Comparison of ENCODE assay signal across 11 mouse cellular contexts in genomic region chr9:27193592-27194080, GRCm38 (mm10). TPM values are rescaled to one million over a fixed set of nuclear protein-coding genes. Genes with fewer than 3 reads are reported as not detected.
DNase-seq lines count a peak whose midpoint lies in the region; ATAC-seq lines count a peak whose summit lies in the region.
"Had no signal": no experiment of that assay in that cellular context is flagged by ENCODE, and none has a peak within 500 bp of the region (broad histone marks: within the 10 kb centered on the region; RNA-seq: fewer than 3 reads in every experiment).

No protein-coding gene starts in this region.

- H3K4me3 ChIP-seq in forebrain, embryonic 14.5 days (ENCODE audit: low read depth, low read length) = no peak overlapping the region
- no peak overlapping the region for H3K4me3 ChIP-seq in liver, embryonic 11.5 days (ENCODE audit: low read depth, low read length)

- WGBS in forebrain, embryonic 14.5 days = 49% methylated on average over 6 of the region's 6 CpGs
- WGBS in liver, embryonic 11.5 days = 64% methylated on average over 5 of the region's 6 CpGs

- DNase-seq in gastrocnemius, postnatal 14 days = peak; percentile 19
- DNase-seq in gastrocnemius, postnatal 25 days = no peak
- peak; percentile 31 for DNase-seq in MN1 (ENCODE audit: low spot score)
- DNase-seq in forebrain, embryonic 14.5 days (ENCODE audit: low spot score) = peak; percentile 71
- DNase-seq in left cerebral cortex, postnatal 10 days (ENCODE audit: extremely low spot score in 1 of 2, low spot score in 2 of 2) = peak; percentile 53 to 62
- DNase-seq in liver, embryonic 11.5 days (ENCODE audit: low spot score) = no peak
- no peak for DNase-seq in thymus, postnatal 4 days
- no peak for DNase-seq in embryo, embryonic 11 days
- DNase-seq: gastrocnemius, postnatal 36 days had no signal

- intact Hi-C loops in gastrocnemius, postnatal 14 days (cut with DNase I; ENCODE audit: low total_unique reads) = no loop called here
- intact Hi-C loops in left cerebral cortex, postnatal 10 days (cut with DNase I) = loop anchor here (5.0 kb wide), 1 partner anchor 109 kb away; no protein-coding TSS in a partner anchor

- H3K27me3 ChIP-seq in forebrain, embryonic 14.5 days (replicated peaks; ENCODE audit: control insufficient read depth, insufficient read depth, low read length) = no peaks in the 10 kb centered on the region
- H3K27me3 ChIP-seq in liver, embryonic 11.5 days (replicated peaks; ENCODE audit: control insufficient read depth, insufficient read depth, low read length) = no peaks in the 10 kb centered on the region

- no peak overlapping the region for H3K4me2 ChIP-seq in forebrain, embryonic 14.5 days (ENCODE audit: low read length)
- H3K4me2 ChIP-seq in liver, embryonic 11.5 days = no peak overlapping the region

- no peaks in the 10 kb centered on the region for H3K36me3 ChIP-seq in forebrain, embryonic 14.5 days (ENCODE audit: control insufficient read depth, insufficient read depth, low read length)
- no peaks in the 10 kb centered on the region for H3K36me3 ChIP-seq in liver, embryonic 11.5 days (ENCODE audit: control insufficient read depth, insufficient read depth, low read length)

- no peak overlapping the region for H3K9ac ChIP-seq in forebrain, embryonic 14.5 days (ENCODE audit: low read length)
- no peak overlapping the region for H3K9ac ChIP-seq in liver, embryonic 11.5 days (ENCODE audit: low read depth, low read length)
- H3K9ac ChIP-seq: liver, embryonic 14.5 days had no signal

- no peaks in the 10 kb centered on the region for H3K9me3 ChIP-seq in forebrain, embryonic 14.5 days (replicated peaks; ENCODE audit: control insufficient read depth, low read length)
- no peaks in the 10 kb centered on the region for H3K9me3 ChIP-seq in liver, embryonic 11.5 days (ENCODE audit: control insufficient read depth, low read length)

- peak overlapping the region; percentile 78; the same call in 1 of the 2 replicates for H3K27ac ChIP-seq in forebrain, embryonic 14.5 days (ENCODE audit: low read depth, low read length)
- H3K27ac ChIP-seq in liver, embryonic 11.5 days (ENCODE audit: low read depth, low read length) = no peak overlapping the region
- H3K27ac ChIP-seq: kidney, postnatal 0 days; liver, embryonic 14.5 days had no signal

- peaks cover 26% of the 10 kb centered on the region for H3K4me1 ChIP-seq in forebrain, embryonic 14.5 days (ENCODE audit: control insufficient read depth, insufficient read depth, low read length)
- H3K4me1 ChIP-seq in liver, embryonic 11.5 days (replicated peaks; ENCODE audit: control insufficient read depth, insufficient read depth, low read length) = peaks cover 6% of the 10 kb centered on the region; the same call in 1 of the 2 replicates

- ATAC-seq in forebrain, embryonic 14.5 days = 0 out of 2 replicates have a peak, but pooled peaks have one; percentile 5
- no peak for ATAC-seq in liver, embryonic 11.5 days (replicated peaks; ENCODE audit: low FRiP score)

RNA-seq across cellular contexts. Expression of gene Jam3, which starts 38.4 kb away (rescaled TPM):
- 10 to 100 TPM; 19.2 to 21.2 TPM for total RNA-seq in gastrocnemius, postnatal 14 days (2021)
- 1 to 10 TPM; 8.5 to 8.6 TPM for total RNA-seq in gastrocnemius, postnatal 25 days (2021)
- polyA plus RNA-seq in forebrain, embryonic 14.5 days (2014; fragmentation: Nextera tagmentation; extraction: Ambion mirVana) = 66.6 and 72.1 TPM in 2 replicates
- 10 to 100 TPM; 20.1 to 24.9 TPM for total RNA-seq in left cerebral cortex, postnatal 10 days (2021)
- 26.3 and 31.6 TPM in 2 replicates for polyA plus RNA-seq in liver, embryonic 11.5 days (2014; fragmentation: Nextera tagmentation; extraction: Ambion mirVana)

Comparison
In these comparisons a context has a peak if more than half of its experiments do, and no peak if none do; other contexts are left out.
1. DNase-seq: peak in gastrocnemius, postnatal 14 days (single experiment), MN1 (single experiment), forebrain, embryonic 14.5 days (single experiment) and left cerebral cortex, postnatal 10 days (2 of 2); none in gastrocnemius, postnatal 25 days (single experiment), liver, embryonic 11.5 days (single experiment), thymus, postnatal 4 days (single experiment) and embryo, embryonic 11 days (single experiment).